Mouse (Mus musculus) heart, postnatal 0 days (tissue): ENCODE measurements around the gene Gm9913. TPM values are rescaled to one million over a fixed set of nuclear protein-coding genes. Genes with fewer than 3 reads are reported as not detected.
A peak's percentile ranks its signal among the peaks of the same experiment; 100 is the strongest.

Experiments
- ATAC-seq: fragments of 200-750 bp; cut with Nextera tagmentation; 2 replicates; pipeline ENCODE4 v1.8.0; 2017; ENCODE audit warnings: low read depth, moderate number of reproducible peaks, moderate library complexity; ENCODE audit not compliant: insufficient read depth
- DNase-seq: peaks from one replicate; pipeline ENCODE4 v3.0.0-alpha.2; 2016; ENCODE audit warnings: low spot score
- H3K27ac ChIP-seq: fragments of 300-500 bp; sonication (generic); 2 replicates; pipeline ENCODE4 v1.5.1; 2014; ENCODE audit warnings: low read depth, mild to moderate bottlenecking
- H3K27me3 ChIP-seq: fragments of 300-500 bp; sonication (generic); 2 replicates; pipeline ENCODE4 v1.6.1; 2014; ENCODE audit warnings: low read length, mixed read lengths; ENCODE audit not compliant: control insufficient read depth, insufficient read depth
- H3K36me3 ChIP-seq: fragments of 300-500 bp; sonication (generic); replicated peaks from 2 replicates; pipeline ENCODE4 v1.6.1; 2014; ENCODE audit warnings: low read length, mixed read lengths; ENCODE audit not compliant: control insufficient read depth, insufficient read depth
- H3K4me1 ChIP-seq: fragments of 300-500 bp; sonication (generic); 2 replicates; pipeline ENCODE4 v1.6.1; 2014; ENCODE audit warnings: antibody characterized with exemption; ENCODE audit not compliant: control insufficient read depth, insufficient read depth
- H3K4me2 ChIP-seq: fragments of 300-500 bp; sonication (generic); 2 replicates; pipeline ENCODE4 v1.6.1; 2014; ENCODE audit warnings: low read depth, mild to moderate bottlenecking, low read length, moderate library complexity
- H3K4me3 ChIP-seq: fragments of 300-500 bp; sonication (generic); 2 replicates; pipeline ENCODE4 v1.5.1; 2014; ENCODE audit warnings: low read depth, low read length
- H3K9ac ChIP-seq: fragments of 300-500 bp; sonication (generic); replicated peaks from 2 replicates; pipeline ENCODE4 v1.6.1; 2014; ENCODE audit warnings: low read depth, low read length, mixed read lengths
- H3K9me3 ChIP-seq: fragments of 300-500 bp; sonication (generic); replicated peaks from 2 replicates; pipeline ENCODE4 v1.6.1; 2016; ENCODE audit warnings: low read length; ENCODE audit not compliant: control insufficient read depth
- CTCF ChIP-seq: IDR thresholded peaks from 2 replicates; pipeline ENCODE4 v1.5.1; 2016; ENCODE audit warnings: antibody characterized with exemption, control low read depth, low read depth
- EP300 ChIP-seq: IDR thresholded peaks from 2 replicates; pipeline ENCODE4 v1.6.1; 2016; ENCODE audit warnings: antibody characterized with exemption, low read depth
- WGBS: fragments of 180-500 bp; shearing (Covaris S2); extraction: QIAGEN DNeasy Blood & Tissue Kit; methylation state at CpG from one replicate; pipeline ENCODE4 v1.1.7; 2014; 5-methylcytosine and 5-hydroxymethylcytosine counted together
- polyA plus RNA-seq: library from polyadenylated mRNA; unstranded; fragments of >200 nt; fragmentation: Nextera tagmentation; extraction: Ambion mirVana; gene quantifications from 2 replicates; pipeline ENCODE4 v1.2.1, GENCODE M21; 2015
- total RNA-seq: library from RNA; depleted of rRNA; stranded (reverse); fragments of >200 nt; gene quantifications from 2 replicates; pipeline ENCODE4 v1.2.3, GENCODE M21; 2014; ENCODE audit warnings: low replicate concordance; rRNA removed

Gm9913 gene
- total and polyA plus RNA-seq, 2 experiments from 2014 or later, result 0.42 TPM; not detected in 1

- WGBS, result 66% methylated on average over 7 of the region's 7 CpGs
- H3K36me3 ChIP-seq, result no peaks in the 10 kb centered on the region
These were observed 36.6 kb downstream of the Gm9913 start for GRCm38 (mm10) chr2:125541451-125541850.

DNA sequence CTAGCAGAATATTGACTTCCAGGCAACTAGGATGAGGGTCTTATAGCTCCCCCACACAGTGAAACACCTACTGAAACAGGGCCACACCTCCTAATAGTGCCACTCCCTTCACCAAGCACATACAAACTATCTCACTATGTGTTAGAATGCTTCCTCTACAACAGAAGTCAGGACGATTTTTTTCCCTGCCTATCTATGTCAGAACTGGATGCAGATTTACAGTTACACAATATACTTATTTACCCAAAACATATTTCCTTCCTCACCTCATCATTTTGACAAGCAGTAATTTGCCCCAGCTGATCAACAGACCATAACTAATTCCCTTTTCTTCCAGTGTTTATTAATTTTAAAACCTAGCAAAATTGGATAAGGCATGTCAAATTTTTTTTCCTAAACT is 38.8 kb downstream of the Gm9913 start:
- Histone ChIP-seq H3K9me3 (no peaks in the 10 kb centered on the region), H3K4me2 (no peak overlapping the region), H3K4me3 (no peak overlapping the region), H3K27ac (no peak overlapping the region), H3K36me3 (no peaks in the 10 kb centered on the region), H3K27me3 (no peaks in the 10 kb centered on the region), H3K4me1 (no peaks in the 10 kb centered on the region), H3K9ac (no peak overlapping the region)
- DNase-seq (no peak), ATAC-seq (no peak)
- TF ChIP-seq CTCF, result no peak
- WGBS, result 47% methylated on average over 1 of the region's 1 CpGs

More at GRCm38 (mm10) chr2:125541451-125541850, 36.6 kb downstream of the Gm9913 start:
- no peaks in the 10 kb centered on the region for H3K4me1 ChIP-seq
- no peak overlapping the region for H3K4me2 ChIP-seq
- H3K9me3 ChIP-seq, result no peaks in the 10 kb centered on the region
- H3K9ac ChIP-seq, result no peak overlapping the region
- DNase-seq (no peak), ATAC-seq (no peak)
- H3K27me3 ChIP-seq, result no peaks in the 10 kb centered on the region
- no peak overlapping the region for H3K27ac ChIP-seq
- no peak for TF ChIP-seq EP300
- TF ChIP-seq CTCF, result no peak
- H3K4me3 ChIP-seq, result no peak overlapping the region

DNA sequence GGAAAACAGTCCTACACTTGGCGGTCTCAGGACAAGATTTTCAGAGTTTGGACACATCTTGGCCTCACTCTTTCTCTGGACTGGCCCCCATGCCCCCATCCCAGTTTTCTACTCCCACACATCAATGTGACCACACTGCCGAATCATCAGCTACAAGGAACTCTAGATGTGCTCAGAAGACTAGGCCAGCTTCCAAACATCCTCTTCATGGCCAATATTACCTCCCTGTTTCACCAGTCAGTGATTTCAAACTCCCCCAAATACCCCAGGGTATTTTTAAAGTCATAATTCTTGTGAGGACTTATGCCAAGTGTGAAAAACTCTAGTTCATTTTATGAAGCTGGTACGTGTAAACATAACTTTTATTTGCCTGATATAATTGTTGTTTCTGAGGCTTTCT is 40.1 kb downstream of the Gm9913 start:
- DNase-seq, result no peak
- Histone ChIP-seq H3K4me2 (no peak overlapping the region), H3K4me3 (no peak overlapping the region), H3K36me3 (no peaks in the 10 kb centered on the region), H3K9ac (no peak overlapping the region), H3K9me3 (no peaks in the 10 kb centered on the region), H3K4me1 (no peaks in the 10 kb centered on the region), H3K27ac (no peak overlapping the region), H3K27me3 (no peaks in the 10 kb centered on the region)
- no peak for TF ChIP-seq CTCF
- no peak for TF ChIP-seq EP300
- no peak for ATAC-seq
- 72% methylated on average over 3 of the region's 3 CpGs for WGBS

DNA sequence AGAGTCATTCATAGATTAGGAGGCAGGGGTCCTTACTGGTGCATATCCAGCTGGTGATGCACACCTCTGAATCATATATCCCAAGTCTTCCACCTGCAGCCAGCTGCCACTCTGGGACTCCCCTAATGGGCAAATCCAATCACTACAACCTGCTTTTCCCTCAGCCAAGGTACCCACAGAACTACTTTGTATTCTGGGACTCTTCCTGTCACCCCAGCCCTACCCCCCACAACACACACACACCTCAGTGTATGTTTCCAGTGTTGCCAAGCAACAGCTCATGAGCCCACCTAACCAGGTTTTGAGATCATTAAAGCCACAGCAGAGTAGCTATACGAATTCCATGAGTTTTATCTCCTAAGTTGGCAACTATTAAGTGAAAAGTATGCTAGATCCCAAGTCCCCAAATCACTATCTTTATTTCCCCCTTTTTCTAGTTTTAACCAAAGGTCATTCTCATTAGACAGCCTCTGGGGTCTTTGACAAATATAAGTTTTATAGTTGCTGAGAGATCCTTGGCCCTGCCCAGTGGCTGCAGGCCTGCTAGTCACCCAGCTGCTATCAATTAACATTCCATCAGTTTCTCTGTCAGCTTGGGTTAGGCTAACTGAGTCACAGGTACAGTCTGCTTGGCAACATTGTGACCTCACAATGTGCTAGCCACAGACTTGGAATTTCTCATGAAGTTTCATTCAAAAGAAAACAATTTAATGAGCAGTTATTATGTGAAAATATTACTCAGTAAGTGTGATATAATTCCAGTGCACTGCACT is 44.1 kb downstream of the Gm9913 start:
- Histone ChIP-seq H3K9ac (no peak overlapping the region), H3K27ac (no peak overlapping the region), H3K9me3 (no peaks in the 10 kb centered on the region), H3K4me2 (no peak overlapping the region), H3K4me3 (no peak overlapping the region), H3K36me3 (no peaks in the 10 kb centered on the region), H3K4me1 (no peaks in the 10 kb centered on the region), H3K27me3 (no peaks in the 10 kb centered on the region)
- WGBS, result 48% methylated on average over 1 of the region's 1 CpGs
- ATAC-seq (no peak), DNase-seq (no peak)
- TF ChIP-seq CTCF, result no peak
- TF ChIP-seq EP300, result no peak

GRCm38 (mm10) chr2:125555830-125556229 is 50.9 kb downstream of the Gm9913 start:
- Histone ChIP-seq H3K9me3 (no peaks in the 10 kb centered on the region), H3K4me2 (no peak overlapping the region), H3K4me1 (no peaks in the 10 kb centered on the region), H3K9ac (no peak overlapping the region), H3K27ac (no peak overlapping the region), H3K36me3 (no peaks in the 10 kb centered on the region), H3K27me3 (no peaks in the 10 kb centered on the region), H3K4me3 (no peak overlapping the region)
- DNase-seq (no peak), ATAC-seq (no peak)
- WGBS, result 67% methylated on average over 6 of the region's 6 CpGs
- TF ChIP-seq EP300 (no peak), CTCF (peak; percentile 27; the same call in 1 of the 2 replicates)

Other genes starting within 250 kb of the Gm9913 start
- 101 and 127 TPM in 2 replicates for gene Fbn1, start 2.9 kb downstream of the Gm9913 start, total RNA-seq
- 11.7 and 12.7 TPM in 2 replicates for gene Fbn1, start 2.9 kb downstream of the Gm9913 start, polyA plus RNA-seq
- 1.5 and 2.2 TPM in 2 replicates for gene Cep152, start 120.0 kb downstream of the Gm9913 start, total RNA-seq
- 1.2 and 1.3 TPM in 2 replicates for gene Cep152, start 120.0 kb downstream of the Gm9913 start, polyA plus RNA-seq
- gene Eid1, start 168.0 kb downstream of the Gm9913 start, total RNA-seq, result 70.4 and 83.6 TPM in 2 replicates
- gene Eid1, start 168.0 kb downstream of the Gm9913 start, polyA plus RNA-seq, result 80.7 and 87.4 TPM in 2 replicates
- gene Shc4, start 219.1 kb downstream of the Gm9913 start, total RNA-seq, result 1.2 and 4.4 TPM in 2 replicates
- 0.44 and 0.49 TPM in 2 replicates for gene Shc4, start 219.1 kb downstream of the Gm9913 start, polyA plus RNA-seq